Mouse (Mus musculus) cerebellum, postnatal 4 days (tissue): ENCODE measurements around the gene 3110040M04Rik.

ENCODE experiments used
- DNase-seq, 2 experiments: peaks; one replicate each; pipeline ENCODE4 v3.0.0; 2022; ENCODE audit warnings: low spot score in 2 of 2, mixed read lengths in 1 of 2

3110040M04Rik gene

GRCm38 (mm10) chr1:151235574-151235973 lies 31.7 kb downstream of the 3110040M04Rik start:
- DNase-seq = no peak

GRCm38 (mm10) chr1:151236141-151236930 lies 32.4 kb downstream of the 3110040M04Rik start:
- DNase-seq = no peak

GRCm38 (mm10) chr1:151237780-151238179 lies 33.9 kb downstream of the 3110040M04Rik start:
- no peak for DNase-seq

- DNase-seq = no peak
Measured at GRCm38 (mm10) chr1:151243332-151243731, 39.4 kb downstream of the 3110040M04Rik start.

- no peak for DNase-seq
Measured at GRCm38 (mm10) chr1:151244013-151244412, 40.1 kb downstream of the 3110040M04Rik start.

- DNase-seq = no peak
Measured at GRCm38 (mm10) chr1:151244761-151245160, 40.8 kb downstream of the 3110040M04Rik start.

GRCm38 (mm10) chr1:151245165-151245564 lies 41.2 kb downstream of the 3110040M04Rik start:
- DNase-seq = no peak

GRCm38 (mm10) chr1:151245846-151246245 lies 41.9 kb downstream of the 3110040M04Rik start:
- no peak for DNase-seq

- no peak for DNase-seq
Measured at GRCm38 (mm10) chr1:151250109-151250508, 46.2 kb downstream of the 3110040M04Rik start.

GRCm38 (mm10) chr1:151250529-151251193 lies 46.7 kb downstream of the 3110040M04Rik start:
- peak in 1 of 2 experiments; percentile 2 for DNase-seq

GRCm38 (mm10) chr1:151251194-151252010 lies 47.5 kb downstream of the 3110040M04Rik start:
- DNase-seq = no peak
